Mouse (Mus musculus) 416B (cell line): ENCODE measurements around the gene Olfr1204.

Experiments used
- DNase-seq: peaks from one replicate; pipeline ENCODE4 v3.0.0; 2011; ENCODE audit warnings: low read depth

Gene Olfr1204

GRCm38 (mm10) chr2:88848992-88849391 is at the start of gene Olfr1204:
TSS of gene Olfr1204 (plus strand) at chr2:88849292.
- DNase-seq, result no peak

DNA sequence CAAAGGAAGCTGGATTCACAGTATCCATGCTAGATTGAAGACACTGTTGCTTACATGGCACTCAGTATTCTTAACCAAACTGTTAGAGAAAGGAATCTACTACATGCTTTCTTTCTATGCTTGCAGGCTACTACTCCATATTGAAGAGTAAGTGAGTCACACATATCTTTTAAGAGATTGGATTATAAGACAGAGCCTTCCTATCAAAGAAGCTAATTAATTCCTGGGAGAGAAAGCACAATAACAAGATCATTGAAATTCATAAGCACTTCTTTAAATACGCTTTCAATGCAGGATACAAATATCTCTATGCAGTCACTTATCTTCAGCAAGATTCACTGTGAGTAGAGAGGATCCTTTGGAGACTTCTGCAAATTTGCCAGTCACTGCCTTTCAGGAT is 34.9 kb upstream of the Olfr1204 start, which contains the start of gene Olfr1202:
TSS of gene Olfr1202 (plus strand) at position 301 of the 400 bp plus-strand sequence.
- no peak for DNase-seq

DNA sequence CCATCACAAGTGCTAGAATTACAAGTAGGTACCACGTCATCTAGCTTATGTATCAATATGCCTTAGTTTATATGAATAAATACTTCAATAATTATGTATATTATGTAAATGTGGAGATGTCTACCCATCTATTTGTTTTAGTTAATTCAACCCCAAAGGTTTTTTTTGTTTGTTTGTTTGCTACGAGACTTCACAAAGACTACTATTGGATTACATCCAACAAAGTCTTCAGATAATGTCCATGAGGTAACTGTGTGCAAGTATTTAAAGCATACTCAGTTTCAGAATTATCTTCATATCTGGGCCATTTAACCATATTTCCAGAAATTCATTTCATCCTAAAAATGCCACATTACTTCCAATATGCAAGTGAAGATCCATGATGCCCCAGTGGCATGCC is 19.7 kb upstream of the Olfr1204 start, which contains the start of gene Olfr1205:
TSS of gene Olfr1205 (plus strand) at position 301 of the 400 bp plus-strand sequence.
- DNase-seq, result no peak

GRCm38 (mm10) chr2:88838477-88838876 is 10.6 kb upstream of the Olfr1204 start:
- DNase-seq, result no peak

DNA sequence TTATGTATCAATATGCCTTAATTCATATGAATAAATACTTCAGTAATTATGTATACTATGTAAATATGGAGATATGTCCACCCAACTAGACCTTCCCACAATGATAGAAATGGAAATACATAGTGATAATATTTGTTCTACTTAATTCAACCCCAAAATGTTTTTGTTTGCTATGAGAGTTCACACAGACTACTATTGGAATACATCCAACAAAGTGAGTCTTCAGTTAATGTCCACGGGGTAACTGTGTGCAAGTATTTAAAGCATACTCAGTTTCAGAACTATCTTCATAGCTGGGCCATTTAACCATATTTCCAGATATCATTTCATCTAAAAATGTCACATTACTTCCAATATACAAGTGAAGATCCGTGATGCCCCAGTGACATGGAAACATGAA is 13.8 kb downstream of the Olfr1204 start, which contains the start of gene Olfr1206:
TSS of gene Olfr1206 (plus strand) at position 301 of the 400 bp plus-strand sequence.
- no peak for DNase-seq

GRCm38 (mm10) chr2:88902211-88902610 is 53.1 kb downstream of the Olfr1204 start, which contains the start of gene Olfr1208:
TSS of gene Olfr1208 (minus strand) at chr2:88902311.
- DNase-seq, result no peak
